Mouse (Mus musculus) liver, embryonic 12.5 days (tissue): Measurements from ENCODE around the gene Fbln7. TPM values are rescaled to one million over a fixed set of nuclear protein-coding genes. Genes with fewer than 3 reads are reported as not detected.

ENCODE experiments used
- ATAC-seq: fragments of 200-750 bp; cut with Nextera tagmentation; 2 replicates; pipeline ENCODE4 v1.8.0; 2017; ENCODE audit warnings: moderate number of reproducible peaks, mild to moderate bottlenecking, moderate library complexity
- H3K27ac ChIP-seq: fragments of 300-500 bp; sonication (generic); 2 replicates; pipeline ENCODE4 v1.5.1; 2016; ENCODE audit warnings: mild to moderate bottlenecking
- H3K27me3 ChIP-seq: fragments of 300-500 bp; sonication (generic); replicated peaks from 2 replicates; pipeline ENCODE4 v1.6.1; 2016; ENCODE audit warnings: mild to moderate bottlenecking, moderate library complexity
- H3K36me3 ChIP-seq: fragments of 300-500 bp; sonication (generic); 2 replicates; pipeline ENCODE4 v1.6.1; 2016; ENCODE audit warnings: mild to moderate bottlenecking, moderate library complexity
- H3K4me1 ChIP-seq: fragments of 300-500 bp; sonication (generic); 2 replicates; pipeline ENCODE4 v1.6.1; 2016
- H3K4me2 ChIP-seq: fragments of 300-500 bp; sonication (generic); 2 replicates; pipeline ENCODE4 v1.6.1; 2016; ENCODE audit warnings: mild to moderate bottlenecking, moderate library complexity
- H3K4me3 ChIP-seq: fragments of 300-500 bp; sonication (generic); 2 replicates; pipeline ENCODE4 v1.5.1; 2016; ENCODE audit warnings: mild to moderate bottlenecking, moderate library complexity
- H3K9ac ChIP-seq: fragments of 300-500 bp; sonication (generic); 2 replicates; pipeline ENCODE4 v1.6.1; 2016; ENCODE audit warnings: mild to moderate bottlenecking, moderate library complexity
- H3K9me3 ChIP-seq: fragments of 300-500 bp; sonication (generic); replicated peaks from 2 replicates; pipeline ENCODE4 v1.6.1; 2016; ENCODE audit warnings: mild to moderate bottlenecking, moderate library complexity
- WGBS: fragments of 180-500 bp; shearing (Covaris S2); methylation state at CpG from one replicate; pipeline ENCODE4 v1.1.7; 2016; ENCODE audit not compliant: insufficient replicate concordance; 5-methylcytosine and 5-hydroxymethylcytosine counted together
- microRNA-seq: library from miRNA; unstranded; fragments of <30 nt; microRNA quantifications from one replicate; pipeline ENCODE4, GENCODE M21; 2017
- polyA plus RNA-seq: library from polyadenylated mRNA; unstranded; fragments of >200 nt; fragmentation: Nextera tagmentation; extraction: Ambion mirVana; gene quantifications from 2 replicates; pipeline ENCODE4 v1.2.1, GENCODE M21; 2016

Fbln7 gene
- polyA plus RNA-seq, 1 experiment from 2014 or later: 0.38 TPM

GRCm38 (mm10) chr2:128936256-128936655 is 73.5 kb downstream of the Fbln7 start:
- ATAC-seq: no peak
- no peaks in the 10 kb centered on the region for H3K9me3 ChIP-seq
- no peak overlapping the region for H3K4me2 ChIP-seq
- WGBS: 74% methylated on average over 3 of the region's 3 CpGs
- H3K4me3 ChIP-seq: no peak overlapping the region
- no peak overlapping the region for H3K9ac ChIP-seq
- no peak overlapping the region for H3K27ac ChIP-seq
- peaks cover 54% of the 10 kb centered on the region for H3K36me3 ChIP-seq
- H3K27me3 ChIP-seq: no peaks in the 10 kb centered on the region
- H3K4me1 ChIP-seq: no peaks in the 10 kb centered on the region

GRCm38 (mm10) chr2:128943538-128944528 is 81.1 kb downstream of the Fbln7 start, which contains the start of gene Zc3h8:
TSS of gene Zc3h8 (minus strand) at chr2:128944077.
- H3K9me3 ChIP-seq: no peaks in the 10 kb centered on the region
- peak within 1 kb of the TSS; percentile 84 for H3K9ac ChIP-seq
- peaks cover 14% of the 10 kb centered on the region for H3K36me3 ChIP-seq
- H3K27me3 ChIP-seq: no peaks in the 10 kb centered on the region; the same call in 1 of the 2 replicates
- peaks cover 11% of the 10 kb centered on the region for H3K4me1 ChIP-seq
- 1% methylated on average over 65 of the region's 65 CpGs for WGBS
- H3K4me2 ChIP-seq: peak within 1 kb of the TSS; percentile 96
- H3K27ac ChIP-seq: peak within 1 kb of the TSS; percentile 84
- ATAC-seq: peak; percentile 94
- peak within 1 kb of the TSS; percentile 79 for H3K4me3 ChIP-seq

Small RNAs within 50 kb of the gene (microRNA-seq; reads per million reads assigned to microRNA genes)
- not detected for gene Gm22859

Other genes with a start within 250 kb of the Fbln7 start
- 53.1 and 53.7 TPM in 2 replicates for gene Anapc1, start 175.6 kb upstream of the Fbln7 start, polyA plus RNA-seq
- gene Mertk, start 164.0 kb upstream of the Fbln7 start, polyA plus RNA-seq: 3.6 TPM in 2 replicates
- 9.5 and 9.9 TPM in 2 replicates for gene Tmem87b, start 44.9 kb upstream of the Fbln7 start, polyA plus RNA-seq
- 6.0 and 6.1 TPM in 2 replicates for gene Zc3h8, start 81.1 kb downstream of the Fbln7 start, polyA plus RNA-seq
- 0.65 and 0.81 TPM in 2 replicates for gene Zc3h6, start 104.4 kb downstream of the Fbln7 start, polyA plus RNA-seq
- gene Gm10762, start 104.7 kb downstream of the Fbln7 start, polyA plus RNA-seq: 5.8 and 6.8 TPM in 2 replicates
- 0.02 TPM in 1 of 2 replicates, not detected in the other for gene Vinac1, start 185.2 kb downstream of the Fbln7 start, polyA plus RNA-seq
- 2.6 and 3.2 TPM in 2 replicates for gene Ttl, start 203.0 kb downstream of the Fbln7 start, polyA plus RNA-seq
- gene Polr1b, start 238.0 kb downstream of the Fbln7 start, polyA plus RNA-seq: 38.3 and 40.6 TPM in 2 replicates